Mouse (Mus musculus): ENCODE measurements at regions not wholly inside any gene's neighbourhood (a gene's known extent, or its start where the extent isn't known, plus 50 kb on each side); places are given as distances from the start of the nearest gene placed in this dataset.

- peak; percentile 76 for DNase-seq (ENCODE audit: low spot score)
- H3K27me3 ChIP-seq (ENCODE audit: control insufficient read depth, insufficient read depth, low read length) = no peaks in the 10 kb centered on the region
- no peaks in the 10 kb centered on the region for H3K4me1 ChIP-seq (ENCODE audit: control insufficient read depth, insufficient read depth)
- H3K9me3 ChIP-seq (replicated peaks; ENCODE audit: control insufficient read depth, low read length) = no peaks in the 10 kb centered on the region
- 37% methylated on average over 2 of the region's 2 CpGs for WGBS
- no peak overlapping the region for H3K4me2 ChIP-seq (ENCODE audit: low read depth, low read length)
- H3K9ac ChIP-seq (replicated peaks; ENCODE audit: low read depth, low read length) = no peak overlapping the region
- peak; percentile 57; the same call in 1 of the 2 replicates for TF ChIP-seq EP300 (IDR thresholded peaks at IDR 0.05; ENCODE audit: low read depth)
- no peak for TF ChIP-seq CTCF (IDR thresholded peaks at IDR 0.05; ENCODE audit: low read depth)
- H3K36me3 ChIP-seq (replicated peaks; ENCODE audit: control insufficient read depth, insufficient read depth, low read length) = no peaks in the 10 kb centered on the region
- ATAC-seq (ENCODE audit: insufficient read depth, low read depth) = peak; percentile 87
- H3K4me3 ChIP-seq (ENCODE audit: low read depth, low read length) = no peak overlapping the region
- peak overlapping the region; percentile 71 for H3K27ac ChIP-seq (ENCODE audit: low read depth)
Measured at GRCm38 (mm10) chr8:57191153-57191552, 129.6 kb upstream of the Hand2 start.

- peak; percentile 68 for DNase-seq (ENCODE audit: low spot score)
- H3K27ac ChIP-seq (ENCODE audit: low read depth) = peak overlapping the region; percentile 48
Measured at GRCm38 (mm10) chr8:57200280-57200679, 120.5 kb upstream of the Hand2 start.

GRCm38 (mm10) chr8:57209584-57209983 is 111.2 kb upstream of the Hand2 start:
- no peak for ATAC-seq (ENCODE audit: insufficient read depth, low read depth)
- DNase-seq (ENCODE audit: low spot score) = no peak
- Histone ChIP-seq H3K9me3 (replicated peaks; ENCODE audit: control insufficient read depth, low read length) (no peaks in the 10 kb centered on the region), H3K4me1 (ENCODE audit: control insufficient read depth, insufficient read depth) (no peaks in the 10 kb centered on the region), H3K27me3 (ENCODE audit: control insufficient read depth, insufficient read depth, low read length) (no peaks in the 10 kb centered on the region), H3K27ac (ENCODE audit: low read depth) (no peak overlapping the region), H3K36me3 (replicated peaks; ENCODE audit: control insufficient read depth, insufficient read depth, low read length) (no peaks in the 10 kb centered on the region), H3K4me2 (ENCODE audit: low read depth, low read length) (no peak overlapping the region), H3K4me3 (ENCODE audit: low read depth, low read length) (no peak overlapping the region), H3K9ac (replicated peaks; ENCODE audit: low read depth, low read length) (no peak overlapping the region)
- TF ChIP-seq EP300 (IDR thresholded peaks at IDR 0.05; ENCODE audit: low read depth) (no peak), CTCF (IDR thresholded peaks at IDR 0.05; ENCODE audit: low read depth) (no peak)
- WGBS = 58% methylated on average over 6 of the region's 6 CpGs

More at GRCm38 (mm10) chr8:57200280-57200679, 120.5 kb upstream of the Hand2 start:
- TF ChIP-seq EP300 (IDR thresholded peaks at IDR 0.05; ENCODE audit: low read depth) (peak; percentile 96), CTCF (IDR thresholded peaks at IDR 0.05; ENCODE audit: low read depth) (no peak)
- no peak overlapping the region for H3K4me3 ChIP-seq (ENCODE audit: low read depth, low read length)
- no peaks in the 10 kb centered on the region for H3K27me3 ChIP-seq (ENCODE audit: control insufficient read depth, insufficient read depth, low read length)
- no peaks in the 10 kb centered on the region for H3K36me3 ChIP-seq (replicated peaks; ENCODE audit: control insufficient read depth, insufficient read depth, low read length)
- peaks cover 8% of the 10 kb centered on the region; the same call in 1 of the 2 replicates for H3K4me1 ChIP-seq (ENCODE audit: control insufficient read depth, insufficient read depth)
- 47% methylated on average over 8 of the region's 8 CpGs for WGBS
- no peak overlapping the region for H3K4me2 ChIP-seq (ENCODE audit: low read depth, low read length)
- ATAC-seq (ENCODE audit: insufficient read depth, low read depth) = peak; percentile 88
- no peaks in the 10 kb centered on the region for H3K9me3 ChIP-seq (replicated peaks; ENCODE audit: control insufficient read depth, low read length)
- no peak overlapping the region for H3K9ac ChIP-seq (replicated peaks; ENCODE audit: low read depth, low read length)

GRCm38 (mm10) chr8:57213066-57213465 is 107.7 kb upstream of the Hand2 start:
- H3K27ac ChIP-seq (ENCODE audit: low read depth) = peak overlapping the region; percentile 74
- 80% methylated on average over 5 of the region's 5 CpGs for WGBS

GRCm38 (mm10) chr8:57213982-57214930 is 106.5 kb upstream of the Hand2 start:
- H3K4me2 ChIP-seq (ENCODE audit: low read depth, low read length) = peak overlapping the region; percentile 27
- H3K4me1 ChIP-seq (ENCODE audit: control insufficient read depth, insufficient read depth) = no peaks in the 10 kb centered on the region
- 33% methylated on average over 31 of the region's 31 CpGs for WGBS
- ATAC-seq (ENCODE audit: insufficient read depth, low read depth) (peak; percentile 98), DNase-seq (ENCODE audit: low spot score) (peak; percentile 88)
- peak; percentile 74 for TF ChIP-seq EP300 (IDR thresholded peaks at IDR 0.05; ENCODE audit: low read depth)
- TF ChIP-seq CTCF (IDR thresholded peaks at IDR 0.05; ENCODE audit: low read depth) = no peak
- no peak overlapping the region for H3K9ac ChIP-seq (replicated peaks; ENCODE audit: low read depth, low read length)
- peak overlapping the region; percentile 17; the same call in 1 of the 2 replicates for H3K4me3 ChIP-seq (ENCODE audit: low read depth, low read length)
- no peaks in the 10 kb centered on the region for H3K27me3 ChIP-seq (ENCODE audit: control insufficient read depth, insufficient read depth, low read length)
- H3K27ac ChIP-seq (ENCODE audit: low read depth) = peak overlapping the region; percentile 74
- H3K9me3 ChIP-seq (replicated peaks; ENCODE audit: control insufficient read depth, low read length) = no peaks in the 10 kb centered on the region
- H3K36me3 ChIP-seq (replicated peaks; ENCODE audit: control insufficient read depth, insufficient read depth, low read length) = no peaks in the 10 kb centered on the region

More at GRCm38 (mm10) chr8:57213066-57213465, 107.7 kb upstream of the Hand2 start:
- Histone ChIP-seq H3K4me2 (ENCODE audit: low read depth, low read length) (no peak overlapping the region), H3K9me3 (replicated peaks; ENCODE audit: control insufficient read depth, low read length) (no peaks in the 10 kb centered on the region), H3K4me1 (ENCODE audit: control insufficient read depth, insufficient read depth) (no peaks in the 10 kb centered on the region), H3K9ac (replicated peaks; ENCODE audit: low read depth, low read length) (no peak overlapping the region), H3K4me3 (ENCODE audit: low read depth, low read length) (no peak overlapping the region), H3K27me3 (ENCODE audit: control insufficient read depth, insufficient read depth, low read length) (no peaks in the 10 kb centered on the region), H3K36me3 (replicated peaks; ENCODE audit: control insufficient read depth, insufficient read depth, low read length) (no peaks in the 10 kb centered on the region)
- DNase-seq (ENCODE audit: low spot score) (no peak), ATAC-seq (ENCODE audit: insufficient read depth, low read depth) (no peak)
- TF ChIP-seq CTCF (IDR thresholded peaks at IDR 0.05; ENCODE audit: low read depth) (no peak), EP300 (IDR thresholded peaks at IDR 0.05; ENCODE audit: low read depth) (no peak)

Data from heart, postnatal 0 days (tissue).